Mouse (Mus musculus): Measurements from ENCODE around the gene Bglap. TPM values are rescaled to one million over a fixed set of nuclear protein-coding genes. Genes with fewer than 3 reads are reported as not detected.

Bglap gene
- polyA plus RNA-seq, 1 experiment from 2014 or later = not detected

GRCm38 (mm10) chr3:88338316-88338715, 45.9 kb downstream of the Bglap start:
- peak; percentile 41 for ATAC-seq (ENCODE audit: insufficient read depth)
- H3K27me3 ChIP-seq = no peaks in the 10 kb centered on the region
- no peaks in the 10 kb centered on the region for H3K9me3 ChIP-seq (replicated peaks)
- H3K4me3 ChIP-seq (replicated peaks) = peak overlapping the region; percentile 73
- H3K4me2 ChIP-seq = peak overlapping the region; percentile 84
- peaks cover 72% of the 10 kb centered on the region for H3K4me1 ChIP-seq (replicated peaks)
- H3K36me3 ChIP-seq (replicated peaks) = peaks cover 30% of the 10 kb centered on the region
- peak overlapping the region; percentile 96 for H3K27ac ChIP-seq (replicated peaks)
- peak overlapping the region; percentile 39 for H3K9ac ChIP-seq
- WGBS (ENCODE audit: insufficient replicate concordance) = 14% methylated on average over 7 of the region's 7 CpGs

DNA sequence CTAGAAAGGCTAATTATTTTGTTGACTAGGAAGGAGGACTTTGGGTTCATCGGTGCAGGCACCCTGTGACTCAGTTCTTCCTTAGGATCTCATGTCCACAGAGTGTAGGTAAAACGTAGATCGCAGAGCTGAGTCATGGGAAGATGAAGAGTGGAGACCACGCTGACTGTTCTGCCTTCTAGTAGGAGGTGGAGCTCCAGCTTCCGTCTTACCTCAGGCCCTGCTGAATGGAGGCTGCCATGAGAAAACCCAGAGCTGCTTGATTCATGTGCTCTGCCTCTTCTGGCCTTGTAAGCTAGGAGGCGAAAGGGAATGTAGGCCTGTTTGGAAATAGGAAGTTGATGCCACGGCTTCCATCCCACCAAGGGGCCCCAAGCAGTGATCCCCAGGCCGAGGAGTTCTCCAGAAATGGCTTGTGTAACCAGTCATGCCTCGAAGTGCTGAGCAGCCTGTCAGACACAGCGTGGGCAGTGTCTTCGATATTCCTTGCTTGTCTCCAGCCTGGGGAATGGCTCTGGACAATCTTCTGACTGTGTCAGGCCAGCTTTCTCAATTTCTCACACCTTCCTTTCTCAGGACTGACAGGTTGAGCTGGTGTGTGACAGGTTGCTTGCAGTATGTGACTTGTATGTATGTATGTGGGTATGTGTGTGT, 46.8 kb downstream of the Bglap start:
- peak overlapping the region; percentile 73 for H3K4me3 ChIP-seq (replicated peaks)
- peak; percentile 35 for ATAC-seq (ENCODE audit: insufficient read depth)
- no peaks in the 10 kb centered on the region for H3K9me3 ChIP-seq (replicated peaks)
- H3K27ac ChIP-seq (replicated peaks) = peak overlapping the region; percentile 96
- H3K4me2 ChIP-seq = peak overlapping the region; percentile 84
- H3K36me3 ChIP-seq (replicated peaks) = peaks cover 22% of the 10 kb centered on the region
- H3K27me3 ChIP-seq = no peaks in the 10 kb centered on the region
- peak overlapping the region; percentile 88 for H3K9ac ChIP-seq
- 25% methylated on average over 11 of the region's 11 CpGs for WGBS (ENCODE audit: insufficient replicate concordance)
- H3K4me1 ChIP-seq (replicated peaks) = peaks cover 76% of the 10 kb centered on the region

GRCm38 (mm10) chr3:88336058-88337013, 47.9 kb downstream of the Bglap start, which contains the start of the genes Tmem79 and Smg5:
Gene Tmem79, minus strand, starts transcription at chr3:88336148.
Gene Smg5, plus strand, starts transcription at chr3:88336260.
- peaks cover 10% of the 10 kb centered on the region for H3K36me3 ChIP-seq (replicated peaks)
- no peaks in the 10 kb centered on the region for H3K9me3 ChIP-seq (replicated peaks)
- peak within 1 kb of the TSS; percentile 96 for H3K27ac ChIP-seq (replicated peaks)
- WGBS (ENCODE audit: insufficient replicate concordance) = under 1% methylated on average over 65 of the region's 66 CpGs
- no peaks in the 10 kb centered on the region for H3K27me3 ChIP-seq
- peak within 1 kb of the TSS; percentile 84 for H3K4me2 ChIP-seq
- H3K4me1 ChIP-seq (replicated peaks) = peaks cover 72% of the 10 kb centered on the region
- ATAC-seq (ENCODE audit: insufficient read depth) = peak; percentile 88
- peak within 1 kb of the TSS; percentile 73 for H3K4me3 ChIP-seq (replicated peaks)
- peak within 1 kb of the TSS; percentile 88 for H3K9ac ChIP-seq

DNA sequence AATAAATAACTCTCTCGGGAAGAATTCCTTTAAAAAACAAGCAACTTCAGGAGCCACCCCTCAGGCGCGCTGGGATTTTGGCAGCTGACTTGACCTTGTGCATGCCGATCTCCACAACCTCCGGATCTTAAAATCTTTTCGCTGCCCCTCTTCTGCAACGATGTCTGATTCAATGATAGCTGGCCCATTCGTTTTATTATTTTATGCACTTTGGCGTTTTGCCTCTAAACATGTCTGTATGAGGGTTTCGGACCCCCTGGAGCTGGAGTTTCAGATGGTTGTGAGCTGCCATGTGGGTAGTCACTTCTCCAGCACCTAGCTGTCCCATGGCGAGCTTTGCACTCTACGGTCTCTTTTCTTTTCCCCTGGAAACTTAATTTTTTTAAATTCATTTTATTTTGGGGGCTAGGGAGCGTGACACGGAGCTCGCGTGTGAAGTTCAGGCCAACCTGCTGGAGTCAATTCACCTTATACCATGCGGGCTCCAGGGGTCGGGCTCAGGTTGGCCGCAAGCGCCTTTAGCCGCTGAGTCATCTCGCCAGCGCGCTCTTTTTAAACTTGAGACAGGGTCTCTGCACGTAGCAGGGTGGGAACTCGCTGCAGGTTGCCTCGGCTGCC, 48.7 kb downstream of the Bglap start:
- peak; percentile 38 for ATAC-seq (ENCODE audit: insufficient read depth)
- under 1% methylated on average over 27 of the region's 27 CpGs for WGBS (ENCODE audit: insufficient replicate concordance)
- Histone ChIP-seq H3K4me1 (replicated peaks) (peaks cover 64% of the 10 kb centered on the region), H3K27me3 (no peaks in the 10 kb centered on the region), H3K36me3 (replicated peaks) (peaks cover 4% of the 10 kb centered on the region; the same call in 1 of the 2 replicates), H3K27ac (replicated peaks) (peak overlapping the region; percentile 96), H3K9me3 (replicated peaks) (no peaks in the 10 kb centered on the region), H3K4me3 (replicated peaks) (peak overlapping the region; percentile 73), H3K9ac (peak overlapping the region; percentile 88), H3K4me2 (peak overlapping the region; percentile 84)

DNA sequence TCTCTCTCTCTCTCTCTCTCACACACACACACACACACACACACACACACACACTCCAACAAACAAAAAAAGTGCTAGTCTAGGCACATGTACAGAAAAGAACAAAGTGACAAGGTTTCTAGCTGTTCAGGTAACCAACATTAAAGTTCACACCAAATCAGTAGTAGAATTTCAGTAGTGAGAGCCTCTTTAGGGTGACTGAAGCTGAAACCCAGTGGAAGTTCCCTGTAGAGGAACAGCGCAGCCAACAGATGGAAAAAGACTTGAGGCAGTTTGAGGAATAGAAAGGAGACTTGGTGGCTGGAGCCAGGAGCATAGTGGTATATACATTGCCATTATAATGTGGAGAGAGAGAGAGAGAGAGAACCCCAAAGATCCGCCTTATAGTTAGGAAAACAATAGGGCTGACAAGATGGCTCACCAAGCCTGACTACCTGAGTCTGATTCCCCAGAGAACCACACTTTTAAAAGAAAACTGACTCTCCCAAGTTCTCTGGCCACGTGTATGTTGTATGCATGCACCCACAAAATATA, 49.3 kb downstream of the Bglap start:
- 23% methylated on average over 3 of the region's 3 CpGs for WGBS (ENCODE audit: insufficient replicate concordance)
- H3K4me3 ChIP-seq (replicated peaks) = peak overlapping the region; percentile 73
- H3K9ac ChIP-seq = peak overlapping the region; percentile 88
- H3K36me3 ChIP-seq (replicated peaks) = 0 out of 2 replicates have a peak, but pooled peaks cover 3% of the 10 kb centered on the region
- H3K27ac ChIP-seq (replicated peaks) = peak overlapping the region; percentile 96
- peaks cover 62% of the 10 kb centered on the region for H3K4me1 ChIP-seq (replicated peaks)
- no peak for ATAC-seq (ENCODE audit: insufficient read depth)
- no peaks in the 10 kb centered on the region for H3K27me3 ChIP-seq
- H3K4me2 ChIP-seq = peak overlapping the region; percentile 84
- H3K9me3 ChIP-seq (replicated peaks) = no peaks in the 10 kb centered on the region

DNA sequence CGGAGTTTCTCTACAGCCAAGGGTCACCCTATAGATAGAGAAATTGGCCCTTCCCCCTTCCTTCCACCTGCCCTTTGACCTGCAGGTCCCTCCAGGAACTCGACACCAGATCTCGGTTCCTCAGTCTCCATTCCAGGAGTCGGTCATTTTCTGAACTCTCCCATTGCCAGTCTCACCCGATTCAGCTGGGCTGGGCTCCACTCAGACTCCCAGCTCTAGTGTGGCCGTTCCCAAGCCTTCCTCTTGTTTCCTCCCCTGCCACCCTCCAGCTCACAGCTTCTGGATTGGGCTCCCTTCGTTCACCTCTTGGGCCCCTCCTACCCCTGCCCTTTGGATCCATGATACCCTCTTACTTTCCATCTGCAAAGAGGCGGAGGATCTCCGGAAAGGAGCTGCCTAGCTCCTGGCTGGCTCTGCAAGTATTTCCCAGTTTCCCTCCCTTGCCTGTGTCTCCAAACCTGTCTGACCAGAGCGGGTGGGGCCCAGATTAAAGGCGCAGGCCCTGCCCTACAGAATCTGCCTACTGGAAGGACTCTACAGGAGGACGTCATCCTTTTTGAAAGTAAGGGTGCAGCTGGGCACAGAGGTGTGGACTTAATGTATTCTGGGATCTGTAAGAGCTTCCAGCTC, 50.1 kb downstream of the Bglap start:
- Histone ChIP-seq H3K27me3 (no peaks in the 10 kb centered on the region), H3K27ac (replicated peaks) (peak overlapping the region; percentile 96), H3K9ac (peak overlapping the region; percentile 88), H3K9me3 (replicated peaks) (no peaks in the 10 kb centered on the region), H3K4me1 (replicated peaks) (peaks cover 54% of the 10 kb centered on the region), H3K36me3 (replicated peaks) (no peaks in the 10 kb centered on the region; the same call in 1 of the 2 replicates), H3K4me3 (replicated peaks) (peak overlapping the region; percentile 73), H3K4me2 (peak overlapping the region; percentile 84)
- ATAC-seq (ENCODE audit: insufficient read depth) = no peak
- 62% methylated on average over 12 of the region's 12 CpGs for WGBS (ENCODE audit: insufficient replicate concordance)

Other genes with a start within 250 kb of the Bglap start
- 6.8 and 7.1 TPM in 2 replicates for gene Mef2d, start 242.1 kb downstream of the Bglap start, polyA plus RNA-seq (2015; fragmentation: Nextera tagmentation; extraction: Ambion mirVana)
- gene Rhbg, start 129.8 kb downstream of the Bglap start, polyA plus RNA-seq (2015; fragmentation: Nextera tagmentation; extraction: Ambion mirVana) = 7.6 and 7.7 TPM in 2 replicates
- 0.35 and 1.3 TPM in 2 replicates for gene Gm38392, start 97.3 kb downstream of the Bglap start, polyA plus RNA-seq (2015; fragmentation: Nextera tagmentation; extraction: Ambion mirVana)
- gene Tsacc, start 87.5 kb downstream of the Bglap start, polyA plus RNA-seq (2015; fragmentation: Nextera tagmentation; extraction: Ambion mirVana) = 3.6 and 4.8 TPM in 2 replicates
- gene Cct3, start 87.3 kb downstream of the Bglap start, polyA plus RNA-seq (2015; fragmentation: Nextera tagmentation; extraction: Ambion mirVana) = 243 and 252 TPM in 2 replicates
- gene Glmp, start 59.4 kb downstream of the Bglap start, polyA plus RNA-seq (2015; fragmentation: Nextera tagmentation; extraction: Ambion mirVana) = 92.0 and 99.4 TPM in 2 replicates
- 1.3 and 1.4 TPM in 2 replicates for gene Tmem79, start 48.3 kb downstream of the Bglap start, polyA plus RNA-seq (2015; fragmentation: Nextera tagmentation; extraction: Ambion mirVana)
- gene Smg5, start 48.2 kb downstream of the Bglap start, polyA plus RNA-seq (2015; fragmentation: Nextera tagmentation; extraction: Ambion mirVana) = 31.8 and 38.3 TPM in 2 replicates
- gene Paqr6, start 19.9 kb downstream of the Bglap start, polyA plus RNA-seq (2015; fragmentation: Nextera tagmentation; extraction: Ambion mirVana) = 5.4 and 6.2 TPM in 2 replicates
- 0.28 and 0.71 TPM in 2 replicates for gene Bglap3, start 11.7 kb downstream of the Bglap start, polyA plus RNA-seq (2015; fragmentation: Nextera tagmentation; extraction: Ambion mirVana)
- gene Bglap2, start 5.8 kb downstream of the Bglap start, polyA plus RNA-seq (2015; fragmentation: Nextera tagmentation; extraction: Ambion mirVana) = 0.28 TPM in 1 of 2 replicates, not detected in the other
- 77.7 and 83.2 TPM in 2 replicates for gene Pmf1, start 25.9 kb upstream of the Bglap start, polyA plus RNA-seq (2015; fragmentation: Nextera tagmentation; extraction: Ambion mirVana)
- 10.6 and 12.7 TPM in 2 replicates for gene Slc25a44, start 40.7 kb upstream of the Bglap start, polyA plus RNA-seq (2015; fragmentation: Nextera tagmentation; extraction: Ambion mirVana)
- 25.0 and 26.2 TPM in 2 replicates for gene Sema4a, start 76.7 kb upstream of the Bglap start, polyA plus RNA-seq (2015; fragmentation: Nextera tagmentation; extraction: Ambion mirVana)
- 133 and 142 TPM in 2 replicates for gene Lmna, start 125.5 kb upstream of the Bglap start, polyA plus RNA-seq (2015; fragmentation: Nextera tagmentation; extraction: Ambion mirVana)
- 0.60 and 0.67 TPM in 2 replicates for gene Mex3a, start 147.9 kb upstream of the Bglap start, polyA plus RNA-seq (2015; fragmentation: Nextera tagmentation; extraction: Ambion mirVana)
- gene Rab25, start 163.8 kb upstream of the Bglap start, polyA plus RNA-seq (2015; fragmentation: Nextera tagmentation; extraction: Ambion mirVana) = 0.53 TPM in 1 of 2 replicates, not detected in the other
- 104 and 112 TPM in 2 replicates for gene Lamtor2, start 168.6 kb upstream of the Bglap start, polyA plus RNA-seq (2015; fragmentation: Nextera tagmentation; extraction: Ambion mirVana)
- gene Ubqln4, start 169.3 kb upstream of the Bglap start, polyA plus RNA-seq (2015; fragmentation: Nextera tagmentation; extraction: Ambion mirVana) = 19.8 and 20.4 TPM in 2 replicates
- gene Ssr2, start 191.4 kb upstream of the Bglap start, polyA plus RNA-seq (2015; fragmentation: Nextera tagmentation; extraction: Ambion mirVana) = 190 and 206 TPM in 2 replicates
- 14.4 and 15.0 TPM in 2 replicates for gene Arhgef2, start 221.5 kb upstream of the Bglap start, polyA plus RNA-seq (2015; fragmentation: Nextera tagmentation; extraction: Ambion mirVana)

Data from liver, embryonic 15.5 days (tissue).